Mouse (Mus musculus): ENCODE measurements around the gene Gm10645. TPM values are rescaled to one million over a fixed set of nuclear protein-coding genes. Genes with fewer than 3 reads are reported as not detected.
A peak's percentile ranks its signal among the peaks of the same experiment; 100 is the strongest.

Gm10645 gene
- total RNA-seq (2014; fragmentation: Nextera tagmentation) (not detected in 2 replicates), total RNA-seq (2017) (not detected in 2 replicates)

GRCm38 (mm10) chr8:83165931-83166867 is at the start of gene Gm10645:
TSS of gene Gm10645 (minus strand) at chr8:83166170.
- no peak; the same call in 1 of the 2 replicates for ATAC-seq (replicated peaks; ENCODE audit: low FRiP score, low TSS enrichment, poor library complexity, severe bottlenecking)

GRCm38 (mm10) chr8:83215065-83215464 is 49.1 kb upstream of the Gm10645 start:
- peak; percentile 97 for ATAC-seq (replicated peaks; ENCODE audit: low FRiP score, low TSS enrichment, poor library complexity, severe bottlenecking)

DNA sequence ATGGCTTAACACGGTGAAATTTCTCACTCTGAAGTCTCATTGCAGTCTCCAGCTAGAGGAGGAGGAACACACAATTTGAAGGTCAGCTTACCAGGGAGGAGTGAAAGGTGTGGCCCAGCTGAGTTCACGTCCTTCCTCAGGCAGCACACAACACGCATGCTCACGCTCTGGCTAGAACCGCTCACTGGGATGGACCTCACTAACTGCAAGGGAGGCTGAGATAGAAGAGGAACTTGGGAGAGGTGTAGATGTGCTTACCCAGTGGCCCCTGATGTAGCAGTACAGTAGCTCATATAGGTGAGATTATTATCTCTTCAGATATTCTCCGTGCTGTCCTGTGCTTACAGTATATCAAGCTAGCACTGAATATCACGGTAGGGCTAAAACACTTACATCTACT is 44.7 kb upstream of the Gm10645 start:
- ATAC-seq (replicated peaks; ENCODE audit: low FRiP score, low TSS enrichment, poor library complexity, severe bottlenecking): no peak

- no peak for ATAC-seq (replicated peaks; ENCODE audit: low FRiP score, low TSS enrichment, poor library complexity, severe bottlenecking)
Observed at GRCm38 (mm10) chr8:83209581-83209980, 43.6 kb upstream of the Gm10645 start.

- 0 out of 2 replicates have a peak, but pooled peaks have one; percentile 42 for ATAC-seq (replicated peaks; ENCODE audit: low FRiP score, low TSS enrichment, poor library complexity, severe bottlenecking)
Observed at GRCm38 (mm10) chr8:83205907-83206306, 39.9 kb upstream of the Gm10645 start.

DNA sequence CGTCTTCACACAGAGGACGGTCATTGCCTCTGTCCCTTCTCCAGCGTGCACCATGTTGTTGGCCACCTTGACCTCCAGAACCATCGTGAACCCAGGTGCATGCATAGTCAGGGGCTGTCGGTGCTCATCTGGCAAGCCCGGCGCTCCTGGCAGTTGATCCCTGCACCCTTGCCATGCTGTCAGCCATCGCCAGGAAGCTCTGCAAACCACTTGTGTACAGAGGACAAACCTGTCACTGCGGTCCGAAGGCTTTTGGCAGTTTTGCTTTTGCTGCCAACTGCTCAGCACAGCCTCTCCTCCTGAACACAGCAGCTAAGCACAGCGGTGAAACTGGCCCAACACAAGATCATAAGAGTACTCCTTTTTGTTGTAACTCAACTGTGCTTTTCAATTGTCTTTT is 37.0 kb upstream of the Gm10645 start:
- ATAC-seq (replicated peaks; ENCODE audit: low FRiP score, low TSS enrichment, poor library complexity, severe bottlenecking): no peak

DNA sequence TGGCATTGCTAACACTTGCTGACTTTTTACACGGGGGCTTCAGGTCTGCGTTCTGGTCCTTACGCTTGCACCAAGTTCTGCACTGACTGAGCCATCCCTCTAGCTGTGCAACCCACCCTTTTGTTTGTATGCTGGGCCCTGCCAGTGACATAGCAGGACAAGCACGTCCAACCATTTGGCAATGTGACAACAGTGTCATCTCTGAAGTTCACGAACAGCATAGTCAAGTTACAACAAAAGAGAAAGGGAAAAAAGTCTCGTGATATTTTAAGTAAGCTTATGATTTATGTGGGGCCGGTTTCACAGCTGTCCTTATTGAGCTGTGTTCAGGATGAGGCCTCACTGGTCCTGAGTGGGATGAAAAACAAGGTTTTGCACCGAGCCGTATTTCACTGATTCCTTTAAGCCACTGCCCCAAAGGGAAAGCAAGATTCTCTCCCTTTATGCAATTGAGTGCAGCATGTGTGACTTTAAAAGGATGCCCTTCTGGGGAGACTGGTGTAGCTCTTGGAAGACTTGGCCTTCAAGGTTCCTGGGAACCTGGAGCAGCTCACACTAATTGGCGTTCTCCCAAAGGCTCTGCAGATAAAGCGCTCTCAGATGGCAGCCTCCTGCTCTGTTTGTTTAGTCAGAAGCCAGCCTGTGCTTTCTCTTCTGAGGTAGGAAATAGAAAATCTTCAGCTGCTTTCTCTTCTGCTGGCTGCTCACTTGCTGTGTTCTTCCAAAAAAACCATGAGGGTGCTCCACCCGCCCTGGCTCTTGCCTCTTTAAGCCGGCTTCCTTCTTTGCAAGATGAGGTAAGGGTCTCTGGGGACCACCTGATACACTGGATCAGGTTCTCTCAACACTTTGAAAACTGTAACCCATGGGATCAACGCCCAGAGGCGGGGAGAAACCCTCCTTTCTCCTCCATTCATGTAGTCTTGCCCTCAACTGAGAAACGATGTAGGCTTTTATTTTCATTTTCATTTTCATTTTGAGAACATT is 34.5 kb upstream of the Gm10645 start:
- peak; percentile 61 for ATAC-seq (replicated peaks; ENCODE audit: low FRiP score, low TSS enrichment, poor library complexity, severe bottlenecking)

DNA sequence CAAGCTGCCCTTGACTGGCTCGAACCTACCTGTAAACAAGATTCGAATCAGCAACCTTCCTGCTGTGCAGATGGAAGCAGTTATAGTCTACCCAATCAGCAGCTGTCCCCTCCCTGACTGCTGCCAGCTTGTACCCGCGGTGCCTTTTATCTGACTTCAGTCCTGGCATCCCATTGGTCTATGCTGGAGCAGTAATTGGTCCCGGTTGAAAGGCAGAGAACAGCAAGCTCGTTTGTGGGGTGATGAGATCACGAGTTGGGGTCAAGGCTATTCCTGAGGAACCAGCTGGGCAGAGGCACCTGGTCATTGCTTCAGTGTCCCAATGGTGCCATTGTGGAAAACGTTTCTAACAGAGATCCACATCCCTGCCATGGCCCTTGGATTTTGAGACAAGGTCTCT is 33.7 kb upstream of the Gm10645 start:
- ATAC-seq (replicated peaks; ENCODE audit: low FRiP score, low TSS enrichment, poor library complexity, severe bottlenecking): peak; percentile 72

DNA sequence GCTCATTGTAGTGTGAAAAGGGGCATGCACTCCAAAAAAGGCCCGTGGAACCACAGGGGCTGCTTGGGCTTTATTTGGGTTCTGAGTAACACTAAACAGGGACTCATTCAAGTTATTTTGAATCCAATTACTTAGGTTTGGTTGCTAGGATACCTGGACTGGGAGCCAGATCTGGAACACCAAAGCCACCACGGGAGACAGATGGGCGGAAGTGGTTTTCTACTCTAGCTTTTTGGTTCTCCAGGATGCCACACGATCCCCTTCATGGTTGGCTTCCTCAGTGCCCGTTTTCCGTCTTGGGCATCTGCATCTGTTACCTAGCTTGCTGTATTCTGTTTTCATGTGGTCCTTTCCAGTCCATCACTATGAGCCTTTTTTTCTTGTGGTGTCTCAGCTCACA is 30.1 kb upstream of the Gm10645 start:
- ATAC-seq (replicated peaks; ENCODE audit: low FRiP score, low TSS enrichment, poor library complexity, severe bottlenecking): no peak

GRCm38 (mm10) chr8:83189538-83190095 is 23.6 kb upstream of the Gm10645 start:
- no peak for ATAC-seq (replicated peaks; ENCODE audit: low FRiP score, low TSS enrichment, poor library complexity, severe bottlenecking)

DNA sequence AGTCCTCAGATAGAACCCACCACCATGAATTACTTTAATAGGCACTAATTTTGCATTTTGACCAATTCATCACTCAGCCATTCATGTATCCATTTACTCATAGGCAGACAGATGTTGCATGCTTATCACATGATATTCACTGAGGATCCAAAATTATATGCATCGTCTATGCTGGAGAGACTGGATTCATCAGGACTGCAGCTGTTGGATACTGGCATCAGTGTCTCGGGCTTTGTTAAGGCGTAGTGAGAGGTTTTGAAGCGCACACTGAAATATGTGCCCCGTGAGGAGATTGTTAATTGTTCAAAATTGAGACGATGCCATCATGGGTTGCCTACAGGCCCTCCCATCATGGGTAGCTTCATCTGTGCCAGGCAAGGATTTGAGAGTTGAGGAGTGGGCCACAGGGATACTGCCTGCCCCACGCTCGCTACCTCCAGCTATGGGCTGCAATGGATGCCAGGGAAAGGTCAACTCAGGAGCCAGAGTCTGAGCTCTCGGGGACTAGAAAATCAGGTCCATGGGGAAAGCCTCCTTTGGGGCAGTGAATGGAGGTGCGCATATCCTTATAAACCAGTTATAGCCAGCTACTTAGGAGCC is 21.5 kb upstream of the Gm10645 start:
- no peak for ATAC-seq (replicated peaks; ENCODE audit: low FRiP score, low TSS enrichment, poor library complexity, severe bottlenecking)

- ATAC-seq (replicated peaks; ENCODE audit: low FRiP score, low TSS enrichment, poor library complexity, severe bottlenecking): no peak
Observed at GRCm38 (mm10) chr8:83186376-83186775, 20.4 kb upstream of the Gm10645 start.

GRCm38 (mm10) chr8:83182784-83183183 is 16.8 kb upstream of the Gm10645 start:
- no peak for ATAC-seq (replicated peaks; ENCODE audit: low FRiP score, low TSS enrichment, poor library complexity, severe bottlenecking)

GRCm38 (mm10) chr8:83181851-83182482 is 16.0 kb upstream of the Gm10645 start:
- no peak for ATAC-seq (replicated peaks; ENCODE audit: low FRiP score, low TSS enrichment, poor library complexity, severe bottlenecking)

DNA sequence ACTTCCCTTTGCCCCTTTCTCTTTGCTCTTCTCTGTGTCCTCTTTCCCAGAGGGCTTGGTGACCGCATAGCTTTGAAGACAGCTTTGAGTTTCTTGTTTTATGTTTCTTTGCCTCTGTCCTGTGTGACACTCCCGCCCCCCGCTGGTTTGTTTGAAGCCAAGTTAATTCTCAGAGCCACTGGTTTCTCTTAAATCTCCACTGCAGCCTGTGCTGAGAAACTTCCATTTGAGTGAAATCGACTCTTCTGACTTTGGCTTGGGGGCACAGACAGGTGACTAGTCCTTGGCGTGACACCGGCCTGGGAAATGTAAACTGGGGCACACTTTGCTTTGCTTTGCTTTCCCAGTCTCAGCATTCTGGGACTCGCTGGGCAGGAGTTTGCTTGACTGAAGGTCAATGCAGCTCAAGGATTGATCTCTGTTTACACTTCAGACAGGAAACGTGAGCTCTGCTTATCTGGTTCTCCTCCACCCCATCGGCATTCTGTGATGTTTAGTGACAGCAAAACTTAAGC is 12.3 kb upstream of the Gm10645 start:
- ATAC-seq (replicated peaks; ENCODE audit: low FRiP score, low TSS enrichment, poor library complexity, severe bottlenecking): no peak

DNA sequence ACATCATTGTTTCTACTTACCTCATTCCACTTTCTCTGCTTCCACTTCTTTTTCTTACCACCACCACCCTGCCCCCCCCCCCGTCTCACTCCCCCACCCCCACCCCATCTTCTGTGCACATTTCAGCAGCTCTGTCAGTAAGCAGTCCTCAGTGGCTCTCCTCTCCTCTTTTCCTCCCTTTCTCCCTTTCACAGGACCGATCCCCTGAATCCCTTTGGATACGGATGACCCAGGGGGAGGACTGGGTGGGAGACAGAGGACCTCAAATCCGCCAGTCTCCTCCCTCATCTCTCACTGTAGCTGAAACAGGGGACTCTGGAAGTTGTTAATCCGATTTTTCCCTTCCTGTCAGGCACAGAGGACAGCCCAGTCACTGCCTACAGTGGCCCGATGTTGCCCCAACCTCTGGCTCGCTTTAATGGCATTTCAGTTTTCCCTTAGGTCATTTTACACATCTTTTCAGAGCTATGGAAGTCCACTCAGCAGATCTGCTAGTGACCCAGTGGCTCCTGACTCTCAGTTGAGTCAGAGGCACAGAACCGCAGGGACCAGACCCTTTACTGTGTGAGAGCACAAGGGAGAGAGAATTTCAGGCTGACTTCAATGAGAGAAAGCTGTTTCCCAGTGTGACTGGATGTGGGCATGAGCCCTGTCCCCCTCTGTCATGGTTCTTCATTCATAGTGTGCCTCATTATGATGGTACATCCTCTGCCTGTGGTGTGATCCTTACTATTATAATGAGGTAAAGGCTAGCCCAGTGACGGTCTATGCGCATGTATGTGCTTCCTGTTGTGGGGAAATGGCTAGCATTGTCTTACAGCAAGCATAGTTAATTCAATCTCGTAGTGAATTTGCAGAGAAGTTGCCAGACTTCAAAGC is 11.6 kb upstream of the Gm10645 start:
- ATAC-seq (replicated peaks; ENCODE audit: low FRiP score, low TSS enrichment, poor library complexity, severe bottlenecking): no peak

DNA sequence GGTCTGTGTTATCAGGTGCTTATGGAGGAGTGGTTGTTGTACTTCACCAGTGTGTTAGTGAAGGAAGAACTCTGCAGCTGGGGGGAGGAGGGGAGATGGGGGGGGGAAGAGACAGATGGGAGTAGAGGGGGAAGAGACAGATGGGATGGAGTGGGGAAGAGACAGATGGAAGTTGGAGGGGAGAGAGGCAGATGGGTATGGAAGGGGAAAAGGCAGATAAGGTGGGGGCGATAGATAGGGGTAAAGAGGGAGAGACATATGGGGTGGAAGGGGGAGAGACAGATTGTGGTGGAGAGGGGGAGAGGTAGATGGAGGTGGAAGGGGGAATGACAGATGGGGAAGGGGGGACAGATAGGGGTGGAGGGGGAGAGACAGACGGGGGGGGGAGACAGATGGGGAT is 10.8 kb upstream of the Gm10645 start:
- no peak for ATAC-seq (replicated peaks; ENCODE audit: low FRiP score, low TSS enrichment, poor library complexity, severe bottlenecking)

GRCm38 (mm10) chr8:83175680-83176079 is 9.7 kb upstream of the Gm10645 start:
- no peak for ATAC-seq (replicated peaks; ENCODE audit: low FRiP score, low TSS enrichment, poor library complexity, severe bottlenecking)

All from megakaryocyte-erythroid progenitor cell, adult 5-6 weeks (primary cell).